Mouse (Mus musculus) embryo, embryonic 10.5 days (tissue): ENCODE measurements around the gene Nrd1.

Experiments
- DNase-seq: peaks from one replicate; pipeline ENCODE4 v3.0.0-alpha.2; 2015; ENCODE audit warnings: low spot score

Gene Nrd1

DNA sequence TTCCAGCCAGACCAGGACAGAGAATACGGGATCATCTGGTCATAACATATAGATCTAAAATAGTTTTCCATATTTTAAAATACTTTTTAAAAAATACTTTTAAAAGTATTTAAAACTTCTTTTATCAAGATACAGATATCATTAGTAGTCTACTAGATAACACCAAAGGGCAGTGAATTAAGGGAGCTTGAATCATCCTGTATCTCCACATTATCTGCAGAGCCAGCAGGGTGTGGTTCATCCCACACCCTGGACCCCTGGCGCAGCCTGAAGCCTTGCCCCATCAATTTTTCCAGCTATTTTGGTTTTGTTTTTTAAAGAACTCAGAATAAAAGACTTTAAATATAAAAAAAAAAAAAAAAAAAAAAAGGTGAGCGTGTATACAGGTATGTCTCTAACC lies 98.4 kb downstream of the Nrd1 start:
- no peak for DNase-seq

DNA sequence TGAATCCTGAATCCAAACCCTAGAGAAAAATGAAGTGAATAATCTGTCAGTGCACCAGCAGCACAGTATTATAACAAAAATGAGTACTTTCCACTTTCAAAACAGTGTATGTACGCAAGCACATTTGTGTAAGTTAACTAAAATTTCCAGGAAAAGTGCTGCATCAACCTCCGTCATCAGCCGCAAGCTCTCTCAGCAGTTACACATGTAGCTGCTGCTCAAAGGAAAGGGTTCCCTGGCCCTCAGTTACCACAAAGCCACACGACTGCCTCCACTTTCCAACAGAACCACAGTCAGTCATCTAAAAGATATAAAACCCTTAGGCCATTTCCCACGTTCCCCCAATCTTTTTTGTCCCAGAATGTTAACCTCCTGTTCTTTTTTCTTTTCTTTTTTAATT lies 102.1 kb downstream of the Nrd1 start:
- no peak for DNase-seq

DNA sequence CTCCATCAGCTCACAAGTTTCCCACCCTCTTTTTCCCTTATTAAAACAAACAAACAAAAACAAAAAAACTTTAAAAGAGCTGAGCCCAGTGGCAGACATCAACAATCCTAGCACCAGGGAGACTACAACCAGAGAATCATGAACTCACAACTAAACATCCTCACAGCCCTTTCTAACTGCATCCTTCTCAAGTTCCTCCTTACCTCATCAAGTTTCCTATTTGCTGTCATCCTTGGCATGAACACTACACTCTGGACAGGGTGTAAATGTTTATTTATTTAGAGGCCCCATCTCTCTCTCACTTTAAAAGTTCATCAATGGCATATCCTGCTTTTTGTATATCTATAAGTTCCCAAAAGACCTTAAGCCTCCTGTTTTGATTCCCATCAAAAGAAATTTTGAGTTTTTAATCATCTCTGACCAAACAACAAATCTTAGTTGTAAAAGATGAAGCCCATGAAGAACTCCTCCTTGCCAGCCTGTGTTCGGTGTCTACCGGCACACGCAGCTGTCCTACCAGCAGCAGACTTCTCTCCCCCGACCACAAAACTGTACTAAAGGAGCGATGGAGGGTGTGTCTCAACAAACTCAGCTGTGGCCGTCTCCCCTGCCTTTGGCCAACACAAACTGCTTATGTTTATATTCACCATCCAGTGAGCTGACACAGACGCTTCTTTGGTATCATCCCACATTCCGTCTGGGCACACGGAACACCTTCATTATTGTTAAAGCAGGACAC lies 102.9 kb downstream of the Nrd1 start:
- DNase-seq: no peak

DNA sequence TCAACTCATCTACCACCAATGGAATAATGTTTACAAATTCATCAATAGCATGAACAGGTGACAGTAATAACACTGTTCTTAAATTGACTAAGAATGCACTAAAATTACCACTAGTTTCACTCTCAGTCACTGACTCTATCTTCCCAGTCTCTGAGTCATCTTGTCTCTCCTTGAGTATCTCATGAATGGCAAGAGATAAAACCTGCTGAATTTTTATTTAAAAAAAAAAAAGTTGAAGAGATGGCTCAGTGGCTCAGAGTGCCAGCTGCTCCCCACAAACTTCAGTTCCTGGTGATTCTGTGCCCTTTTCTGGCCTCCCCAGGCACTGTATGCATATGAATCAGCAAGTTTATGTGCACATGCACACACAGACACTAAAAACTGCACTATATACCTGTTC lies 104.8 kb downstream of the Nrd1 start:
- no peak for DNase-seq

DNA sequence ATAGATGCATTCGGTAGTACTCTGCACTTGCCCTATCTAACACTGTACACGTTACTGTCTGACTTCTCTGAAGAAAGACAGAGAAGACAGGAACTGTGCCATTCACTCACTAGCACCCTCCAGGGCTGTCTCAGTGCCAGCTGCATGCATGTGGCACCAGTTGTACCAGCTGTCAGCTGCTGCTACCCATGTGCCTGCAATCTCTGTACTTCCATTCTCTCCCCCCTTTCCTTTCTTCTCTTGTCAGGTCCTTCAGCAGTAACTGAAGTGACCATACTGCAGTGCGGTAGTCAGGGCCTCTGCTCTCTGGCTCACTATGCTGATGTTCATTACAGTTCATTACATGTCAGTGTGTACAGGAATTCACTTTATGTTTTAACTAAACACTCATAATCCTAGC lies 105.6 kb downstream of the Nrd1 start:
- no peak for DNase-seq

DNA sequence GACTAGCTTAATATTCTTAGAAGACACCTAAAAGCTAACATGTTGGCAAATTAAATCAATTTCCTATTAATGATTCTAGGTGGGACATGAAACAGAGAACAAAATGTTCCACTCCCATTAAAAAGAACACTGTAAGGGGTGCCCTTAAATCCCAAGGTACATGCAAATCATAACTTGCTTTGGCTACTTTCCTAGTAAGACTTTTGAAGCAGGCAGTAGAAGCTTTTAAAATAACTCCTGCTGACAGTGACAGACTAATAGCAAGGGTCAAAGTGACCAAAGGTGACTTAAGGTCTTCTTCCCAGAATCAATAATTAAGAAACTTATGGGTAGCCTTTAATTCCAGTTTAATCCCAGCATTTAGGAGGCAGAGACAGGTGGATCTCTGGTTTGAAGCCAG lies 106.1 kb downstream of the Nrd1 start:
- DNase-seq: no peak

DNA sequence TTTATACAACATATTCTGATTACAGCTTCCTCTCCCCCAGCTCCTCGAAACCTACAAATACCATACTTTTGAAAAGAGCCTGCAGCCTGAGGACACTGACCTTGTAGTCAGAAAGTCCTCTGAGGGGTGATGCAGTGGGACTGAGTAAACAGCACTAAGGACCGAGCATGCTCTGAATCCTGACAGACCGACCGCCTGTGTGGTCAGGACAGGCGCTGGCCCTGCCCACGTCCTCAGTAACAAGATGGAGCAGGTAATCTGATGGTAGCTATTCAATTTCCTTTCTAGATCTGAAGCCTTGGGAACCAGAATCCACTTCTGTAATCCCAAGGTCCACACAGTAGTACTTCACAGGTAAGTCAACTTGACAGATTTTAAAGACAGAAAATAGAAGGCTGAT lies 108.6 kb downstream of the Nrd1 start:
- no peak for DNase-seq

DNA sequence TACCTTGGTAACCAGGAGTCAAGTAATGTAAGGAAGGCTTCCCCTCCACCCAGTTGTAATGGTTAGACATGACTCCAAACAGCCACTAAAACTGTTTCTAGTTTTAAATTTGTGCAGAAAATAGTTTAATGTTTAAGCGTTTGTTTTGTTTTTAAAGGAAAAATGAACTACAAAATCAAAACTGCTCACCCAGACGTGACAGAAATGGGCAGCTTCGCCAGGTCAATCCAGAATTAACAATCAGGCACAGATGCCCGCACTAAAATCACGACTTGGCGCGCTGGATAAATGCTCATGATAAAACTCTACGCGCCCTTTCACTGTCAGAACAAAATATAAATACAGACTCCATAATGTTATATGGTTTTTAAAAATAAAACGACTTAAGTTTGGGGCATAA lies 109.2 kb downstream of the Nrd1 start:
- DNase-seq: no peak

DNA sequence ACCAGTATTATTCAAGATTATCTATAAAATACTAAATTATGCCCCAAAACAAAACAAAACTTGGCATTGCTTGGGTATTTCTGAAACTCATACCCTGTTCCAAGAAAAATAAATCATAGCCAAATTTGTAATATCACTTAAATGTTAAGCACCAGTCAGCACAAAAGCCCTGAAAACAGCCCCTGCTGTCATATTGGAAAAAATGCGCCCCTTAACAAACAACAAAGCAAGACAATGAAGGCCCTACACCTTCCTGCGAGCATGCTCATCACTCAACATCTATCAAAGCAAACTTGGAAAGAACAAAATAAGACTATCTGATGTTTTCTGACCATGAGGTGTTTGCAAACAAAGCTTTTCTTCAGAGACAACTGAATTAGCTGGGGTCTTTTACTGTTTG lies 110.5 kb downstream of the Nrd1 start:
- DNase-seq: no peak
